Mouse (Mus musculus): ENCODE measurements at regions not wholly inside any gene's neighbourhood (a gene's known extent, or its start where the extent isn't known, plus 50 kb on each side); places are given as distances from the start of the nearest gene placed in this dataset.

DNA sequence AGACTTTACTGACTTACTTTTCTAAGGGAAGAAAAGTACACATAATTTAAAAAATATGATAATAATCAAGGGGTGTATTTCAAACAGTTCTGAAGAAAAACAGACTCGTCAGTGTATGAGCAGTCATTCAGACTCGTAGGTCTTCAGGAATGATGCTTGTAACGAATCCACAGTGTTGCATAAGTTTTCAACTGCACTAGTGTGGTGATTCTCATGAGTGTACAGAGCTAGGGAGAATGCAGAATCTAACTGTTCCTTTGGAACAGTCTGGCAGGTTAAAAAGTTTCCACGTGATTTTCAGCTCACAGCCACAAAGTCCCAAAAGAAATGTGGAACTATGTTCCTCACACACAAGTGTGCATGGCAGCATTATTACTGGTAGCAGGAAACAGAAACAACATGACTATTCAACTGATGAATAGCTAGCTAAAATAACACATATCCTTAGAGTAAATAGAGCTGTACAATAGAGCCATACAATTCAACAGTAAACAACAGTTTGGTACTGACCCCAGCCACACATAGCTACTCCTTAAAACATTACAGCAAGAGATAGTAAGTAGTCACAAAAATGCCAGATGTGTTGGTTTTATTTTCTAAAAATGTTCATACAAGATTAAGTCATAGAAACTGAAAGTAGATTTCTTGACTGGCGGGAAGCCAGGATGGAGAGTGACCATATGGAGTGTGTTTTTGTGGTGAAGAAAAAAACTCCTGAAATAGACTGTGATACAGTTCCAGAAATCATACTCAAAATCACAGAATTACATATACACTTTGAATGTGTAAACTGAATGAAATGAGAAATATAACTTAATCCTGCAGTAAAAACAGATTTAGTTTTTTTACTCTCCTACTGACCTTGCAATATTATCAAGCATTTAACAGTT is 713.1 kb downstream of the Epha7 start:
- DNase-seq (ENCODE audit: low spot score in 2 of 2): peak; percentile 50 to 60
